Comparison of ENCODE assay signal across 9 mouse cellular contexts in the genomic region with DNA sequence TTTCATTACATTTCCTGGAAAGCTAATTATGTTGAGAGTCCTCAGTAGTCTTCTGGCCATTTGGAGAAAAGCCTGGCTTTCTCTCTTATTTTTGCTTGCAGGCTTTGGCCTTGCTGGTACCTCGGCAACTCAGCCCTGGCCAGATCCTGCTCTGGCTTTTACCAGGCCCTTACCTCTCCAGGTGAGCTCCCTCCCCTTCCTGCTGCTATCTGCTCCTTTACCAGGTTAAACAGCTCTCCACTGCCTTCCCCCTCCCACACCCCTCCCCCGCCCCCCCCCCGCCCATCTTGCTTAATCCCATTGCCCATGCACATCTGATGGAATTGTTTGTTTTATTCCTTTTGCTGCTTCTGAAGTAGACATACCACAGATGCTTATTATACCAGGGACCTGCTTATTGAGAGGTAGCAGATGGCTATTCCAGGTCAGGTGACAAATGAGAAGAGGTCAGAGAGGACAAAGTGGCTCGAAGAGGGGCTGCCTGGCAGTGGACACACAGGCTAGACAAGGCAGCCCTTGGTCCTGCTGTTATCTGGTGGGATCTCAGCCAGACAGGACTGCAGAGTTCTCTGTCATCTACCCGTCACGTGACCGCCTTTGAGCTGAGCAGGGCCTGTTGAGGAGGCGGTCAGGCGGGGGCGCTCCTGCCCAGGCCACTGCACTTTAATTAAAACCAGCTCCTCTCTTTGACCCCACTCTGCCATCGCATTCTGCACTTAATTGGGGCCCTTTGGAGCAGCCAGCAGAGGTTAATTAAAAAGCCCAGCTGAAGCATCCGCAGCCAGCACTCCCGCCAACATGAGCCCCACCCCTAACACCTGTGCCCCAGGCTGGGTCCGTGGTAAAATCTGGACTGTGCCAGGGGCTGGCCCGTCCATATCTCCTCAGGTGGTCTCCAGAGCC. TPM values are rescaled to one million over a fixed set of nuclear protein-coding genes. Genes with fewer than 3 reads are reported as not detected.
DNase-seq lines count a peak whose midpoint lies in the region; ATAC-seq and TF ChIP-seq lines count a peak whose summit lies in the region.
"Had no signal": no experiment of that assay in that cellular context is flagged by ENCODE, and none has a peak within 500 bp of the region (broad histone marks: within the 10 kb centered on the region; RNA-seq: fewer than 3 reads in every experiment).

No protein-coding gene starts in this region.

- no peak overlapping the region for H3K4me2 ChIP-seq in forebrain, embryonic 12.5 days
- no peak overlapping the region for H3K4me2 ChIP-seq in lung, embryonic 16.5 days (ENCODE audit: low read depth, low read length)

- H3K9ac ChIP-seq in ES-Bruce4 (ENCODE audit: low read depth, poor library complexity, severe bottlenecking): no peak overlapping the region
- no peak overlapping the region for H3K9ac ChIP-seq in forebrain, embryonic 12.5 days
- H3K9ac ChIP-seq in lung, embryonic 16.5 days (ENCODE audit: low read length): 0 out of 2 replicates have a peak overlapping the region, but pooled peaks have one; percentile 5

- H3K27me3 ChIP-seq in ES-Bruce4 (ENCODE audit: control insufficient read depth, insufficient read depth, low read length, poor library complexity, severe bottlenecking): no peaks in the 10 kb centered on the region
- peaks cover 45% of the 10 kb centered on the region for H3K27me3 ChIP-seq in forebrain, embryonic 12.5 days
- no peaks in the 10 kb centered on the region; the same call in 1 of the 2 replicates for H3K27me3 ChIP-seq in lung, embryonic 16.5 days (ENCODE audit: control insufficient read depth, insufficient read depth, low read depth, low read length)

- peak; percentile 77 for TF ChIP-seq CTCF in ES-Bruce4 (IDR thresholded peaks at IDR 0.05; ENCODE audit: low read depth, low read length)
- peak; percentile 59 for TF ChIP-seq CTCF in brain, embryonic 14.5 days (IDR thresholded peaks at IDR 0.05; ENCODE audit: borderline replicate concordance, extremely low read depth, insufficient read depth, insufficient read length)

- 8% methylated on average over 12 of the region's 15 CpGs for WGBS in forebrain, embryonic 12.5 days
- WGBS in lung, embryonic 16.5 days: 4% methylated on average over 14 of the region's 15 CpGs

- H3K4me3 ChIP-seq in ES-Bruce4 (ENCODE audit: low read depth, low read length): no peak overlapping the region
- no peak overlapping the region for H3K4me3 ChIP-seq in forebrain, embryonic 12.5 days (replicated peaks)
- H3K4me3 ChIP-seq in lung, embryonic 16.5 days (ENCODE audit: low read length): no peak overlapping the region

- no peaks in the 10 kb centered on the region for H3K9me3 ChIP-seq in ES-Bruce4 (replicated peaks; ENCODE audit: control insufficient read depth, insufficient read depth, low read length, poor library complexity, severe bottlenecking)
- no peaks in the 10 kb centered on the region for H3K9me3 ChIP-seq in forebrain, embryonic 12.5 days
- H3K9me3 ChIP-seq in lung, embryonic 16.5 days (ENCODE audit: control insufficient read depth, low read length): no peaks in the 10 kb centered on the region

- TF ChIP-seq POLR2A in ES-Bruce4 (IDR thresholded peaks at IDR 0.05; ENCODE audit: insufficient read depth, low read length): no peak
- no peak for TF ChIP-seq POLR2A in brain, embryonic 14.5 days (IDR thresholded peaks at IDR 0.05; ENCODE audit: borderline replicate concordance, extremely low read depth, insufficient read depth, insufficient read length, poor library complexity, severe bottlenecking)

- H3K27ac ChIP-seq in ES-Bruce4 (ENCODE audit: insufficient read depth, low read length): no peak overlapping the region
- H3K27ac ChIP-seq in forebrain, embryonic 12.5 days: peak overlapping the region; percentile 26; the same call in 1 of the 2 replicates
- H3K27ac ChIP-seq in lung, embryonic 16.5 days (ENCODE audit: low read length): peak overlapping the region; percentile 28

- TF ChIP-seq EP300 in ES-Bruce4 (IDR thresholded peaks at IDR 0.05; ENCODE audit: insufficient read depth, low read depth, low read length): no peak

- no peaks in the 10 kb centered on the region for H3K36me3 ChIP-seq in ES-Bruce4 (ENCODE audit: control insufficient read depth, insufficient read depth, low read length, poor library complexity, severe bottlenecking)
- no peaks in the 10 kb centered on the region for H3K36me3 ChIP-seq in forebrain, embryonic 12.5 days (replicated peaks)
- no peaks in the 10 kb centered on the region for H3K36me3 ChIP-seq in lung, embryonic 16.5 days (ENCODE audit: control insufficient read depth, insufficient read depth, low read length)

- peak; percentile 79 for ATAC-seq in forebrain, embryonic 12.5 days (ENCODE audit: low FRiP score)
- ATAC-seq in hematopoietic stem cell, adult 5-6 weeks (replicated peaks in 1 of 2; ENCODE audit: insufficient read depth in 1 of 2, low FRiP score in 2 of 2, low TSS enrichment in 1 of 2, low read depth in 1 of 2, poor library complexity in 2 of 2, severe bottlenecking in 2 of 2): peak; percentile 70 to 85
- ATAC-seq in lung, embryonic 16.5 days (ENCODE audit: low read depth): peak; percentile 84
- no peak for ATAC-seq in inflammation-experienced regulatory T-cells, adult 6 months

- peaks cover 3% of the 10 kb centered on the region for H3K4me1 ChIP-seq in ES-Bruce4 (ENCODE audit: control insufficient read depth, insufficient read depth, low read length)
- H3K4me1 ChIP-seq in forebrain, embryonic 12.5 days: peaks cover 17% of the 10 kb centered on the region
- H3K4me1 ChIP-seq in lung, embryonic 16.5 days (replicated peaks; ENCODE audit: control insufficient read depth, insufficient read depth, low read length): peaks cover 6% of the 10 kb centered on the region

- DNase-seq in brain, embryonic 14.5 days (ENCODE audit: low read depth): peak; percentile 88
- DNase-seq in layer of hippocampus, adult 8-10 months (ENCODE audit: low spot score in 2 of 2): peak; percentile 47 to 60
- peak; percentile 84 for DNase-seq in retina, embryonic 14.5 days (ENCODE audit: low spot score)

RNA-seq across cellular contexts. Expression of a gene that starts 10.7 kb away (rescaled TPM):
- 375 and 376 TPM in 2 replicates for polyA plus RNA-seq in ES-Bruce4 (2011; ENCODE audit: insufficient read depth, insufficient read length, low read depth, missing spikeins)
- polyA plus RNA-seq in brain, embryonic 14.5 days (2012; rRNA removed): 565 and 655 TPM in 2 replicates
- 539 and 565 TPM in 2 replicates for polyA plus RNA-seq in forebrain, embryonic 12.5 days (2016; fragmentation: Nextera tagmentation; extraction: Ambion mirVana)
- total RNA-seq in hematopoietic stem cell, adult 5-6 weeks (2017): 237 and 263 TPM in 2 replicates
- 100 to 1,000 TPM; 479 to 502 (median 488) TPM for total RNA-seq in layer of hippocampus, adult 8-10 months (2022)
- 725 and 739 TPM in 2 replicates for polyA plus RNA-seq in lung, embryonic 16.5 days (2015; fragmentation: Nextera tagmentation; extraction: Ambion mirVana)
- 100 to 1,000 TPM; 339 to 371 (median 345) TPM for polyA plus RNA-seq in inflammation-experienced regulatory T-cells, adult 6 months (2017; shearing (Covaris generic))

RNA-seq across cellular contexts. Expression of a gene that starts 30.7 kb away (rescaled TPM):
- polyA plus RNA-seq in ES-Bruce4 (2011; ENCODE audit: insufficient read depth, insufficient read length, low read depth, missing spikeins): 14.3 and 15.3 TPM in 2 replicates
- polyA plus RNA-seq in brain, embryonic 14.5 days (2012; rRNA removed): 32.4 and 37.2 TPM in 2 replicates
- polyA plus RNA-seq in forebrain, embryonic 12.5 days (2016; fragmentation: Nextera tagmentation; extraction: Ambion mirVana): 36.2 and 38.4 TPM in 2 replicates
- total RNA-seq in hematopoietic stem cell, adult 5-6 weeks (2017): 16.6 and 23.1 TPM in 2 replicates
- 10 to 100 TPM; 18.9 to 24.8 (median 22.0) TPM for total RNA-seq in layer of hippocampus, adult 8-10 months (2022)
- polyA plus RNA-seq in lung, embryonic 16.5 days (2015; fragmentation: Nextera tagmentation; extraction: Ambion mirVana): 35.2 and 37.0 TPM in 2 replicates
- polyA plus RNA-seq in inflammation-experienced regulatory T-cells, adult 6 months (2017; shearing (Covaris generic)): 10 to 100 TPM; 19.6 to 22.1 (median 19.8) TPM

RNA-seq across cellular contexts. Expression of a gene that starts 36.5 kb away (rescaled TPM):
- polyA plus RNA-seq in ES-Bruce4 (2011; ENCODE audit: insufficient read depth, insufficient read length, low read depth, missing spikeins): 41.7 and 48.2 TPM in 2 replicates
- 45.5 and 58.2 TPM in 2 replicates for polyA plus RNA-seq in brain, embryonic 14.5 days (2012; rRNA removed)
- 88.9 and 93.6 TPM in 2 replicates for polyA plus RNA-seq in forebrain, embryonic 12.5 days (2016; fragmentation: Nextera tagmentation; extraction: Ambion mirVana)
- 47.6 and 49.0 TPM in 2 replicates for total RNA-seq in hematopoietic stem cell, adult 5-6 weeks (2017)
- total RNA-seq in layer of hippocampus, adult 8-10 months (2022): 10 to 100 TPM; 31.2 to 40.8 (median 36.1) TPM
- polyA plus RNA-seq in lung, embryonic 16.5 days (2015; fragmentation: Nextera tagmentation; extraction: Ambion mirVana): 83.1 and 84.8 TPM in 2 replicates
- 10 to 100 TPM; 43.4 to 49.1 (median 46.7) TPM for polyA plus RNA-seq in inflammation-experienced regulatory T-cells, adult 6 months (2017; shearing (Covaris generic))

RNA-seq across cellular contexts. Expression of a gene that starts 46.8 kb away (rescaled TPM):
- polyA plus RNA-seq in ES-Bruce4 (2011; ENCODE audit: insufficient read depth, insufficient read length, low read depth, missing spikeins): 54.0 and 54.9 TPM in 2 replicates
- 145 and 172 TPM in 2 replicates for polyA plus RNA-seq in brain, embryonic 14.5 days (2012; rRNA removed)
- polyA plus RNA-seq in forebrain, embryonic 12.5 days (2016; fragmentation: Nextera tagmentation; extraction: Ambion mirVana): 83.4 and 95.5 TPM in 2 replicates
- total RNA-seq in hematopoietic stem cell, adult 5-6 weeks (2017): 48.5 and 54.2 TPM in 2 replicates
- total RNA-seq in layer of hippocampus, adult 8-10 months (2022): 100 to 1,000 TPM; 135 to 149 (median 141) TPM
- 127 and 129 TPM in 2 replicates for polyA plus RNA-seq in lung, embryonic 16.5 days (2015; fragmentation: Nextera tagmentation; extraction: Ambion mirVana)
- 10 to 100 TPM; 58.6 to 65.6 (median 60.5) TPM for polyA plus RNA-seq in inflammation-experienced regulatory T-cells, adult 6 months (2017; shearing (Covaris generic))

RNA-seq across cellular contexts. Expression of a gene that starts 51.8 kb away (rescaled TPM):
- polyA plus RNA-seq in ES-Bruce4 (2011; ENCODE audit: insufficient read depth, insufficient read length, low read depth, missing spikeins): 0.36 and 0.64 TPM in 2 replicates
- polyA plus RNA-seq in brain, embryonic 14.5 days (2012; rRNA removed): 0.50 and 1.1 TPM in 2 replicates
- 4.9 and 6.8 TPM in 2 replicates for polyA plus RNA-seq in forebrain, embryonic 12.5 days (2016; fragmentation: Nextera tagmentation; extraction: Ambion mirVana)
- total RNA-seq in hematopoietic stem cell, adult 5-6 weeks (2017): not detected in 2 replicates
- under 1 TPM in 3 of 4 experiments, not detected in 1; 0.10 to 0.22 (median 0.16) TPM for total RNA-seq in layer of hippocampus, adult 8-10 months (2022)
- polyA plus RNA-seq in lung, embryonic 16.5 days (2015; fragmentation: Nextera tagmentation; extraction: Ambion mirVana): 0.48 and 0.55 TPM in 2 replicates
- under 1 TPM in 1 of 3 experiments, not detected in 2; 0.24 TPM for polyA plus RNA-seq in inflammation-experienced regulatory T-cells, adult 6 months (2017; shearing (Covaris generic))
- polyA plus RNA-seq: spleen, adult 2 months had no signal
